Mouse (Mus musculus) erythroblast, embryonic 14.5 days (primary cell): ENCODE data around the gene Npl.

Source experiments
- GATA1 ChIP-seq: IDR thresholded peaks from 2 replicates; pipeline ENCODE4 v1.6.1; 2012; ENCODE audit warnings: low read length, inconsistent platforms, mixed read lengths
- TAL1 ChIP-seq: IDR thresholded peaks from 3 replicates; pipeline ENCODE4 v1.6.1; 2012; ENCODE audit warnings: low read length, inconsistent platforms, mixed read lengths

DNA sequence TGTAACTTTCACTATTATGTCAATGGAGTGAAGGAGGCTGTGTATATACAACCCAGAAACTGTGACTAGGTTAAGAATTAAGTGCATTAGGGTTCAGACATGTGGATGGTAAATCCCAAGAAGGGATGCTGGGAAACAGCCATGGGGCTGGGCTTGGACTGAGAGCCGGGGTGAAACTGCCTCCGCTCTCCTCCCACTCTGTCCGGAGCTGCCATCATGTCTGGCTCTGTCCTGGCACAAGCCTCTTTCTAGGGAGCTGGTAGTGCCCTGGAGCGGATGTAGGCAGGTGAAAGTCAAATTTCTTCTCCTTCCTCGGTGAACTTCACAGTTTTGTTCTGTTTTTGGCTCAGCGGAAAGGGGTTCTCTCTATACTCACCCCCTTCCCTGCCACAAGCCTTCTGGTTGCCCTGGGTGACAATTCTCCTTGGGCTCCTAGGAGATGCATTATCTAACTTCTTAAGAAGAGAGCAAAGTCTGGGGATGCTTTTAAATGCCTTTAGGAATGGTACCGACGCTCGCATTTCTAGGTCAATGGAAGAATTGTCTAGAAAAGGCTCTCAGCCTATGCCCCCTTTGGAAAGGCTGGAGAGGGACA lies 10.0 kb downstream of the Npl start:
- TF ChIP-seq GATA1 (no peak), TAL1 (no peak)
